Mouse (Mus musculus) embryonic facial prominence, embryonic 14.5 days (tissue): ENCODE results near the gene Galr3. TPM values are rescaled to one million over a fixed set of nuclear protein-coding genes. Genes with fewer than 3 reads are reported as not detected.

Experiments used
- ATAC-seq: fragments of 200-750 bp; cut with Nextera tagmentation; 2 replicates; pipeline ENCODE4 v1.8.0; 2017; ENCODE audit warnings: low read depth, moderate number of reproducible peaks, moderate TSS enrichment
- DNase-seq: peaks from one replicate; pipeline ENCODE4 v3.0.0-alpha.2; 2015; ENCODE audit warnings: low spot score
- H3K27ac ChIP-seq: fragments of 300-500 bp; sonication (generic); replicated peaks from 2 replicates; pipeline ENCODE4 v1.5.1; 2014; ENCODE audit warnings: low read depth, mild to moderate bottlenecking, low read length, moderate library complexity
- H3K27me3 ChIP-seq: fragments of 300-500 bp; sonication (generic); replicated peaks from 2 replicates; pipeline ENCODE4 v1.6.1; 2014; ENCODE audit warnings: low read length; ENCODE audit not compliant: control insufficient read depth, insufficient read depth
- H3K36me3 ChIP-seq: fragments of 300-500 bp; sonication (generic); 2 replicates; pipeline ENCODE4 v1.6.1; 2014; ENCODE audit warnings: low read length, mixed read lengths; ENCODE audit not compliant: control insufficient read depth, insufficient read depth
- H3K4me1 ChIP-seq: fragments of 300-500 bp; sonication (generic); 2 replicates; pipeline ENCODE4 v1.6.1; 2014; ENCODE audit warnings: antibody characterized with exemption, low read length; ENCODE audit not compliant: control insufficient read depth, insufficient read depth
- H3K4me2 ChIP-seq: fragments of 300-500 bp; sonication (generic); 2 replicates; pipeline ENCODE4 v1.6.1; 2014; ENCODE audit warnings: low read depth, mild to moderate bottlenecking, low read length, moderate library complexity, mixed read lengths
- H3K4me3 ChIP-seq: fragments of 300-500 bp; sonication (generic); 2 replicates; pipeline ENCODE4 v1.5.1; 2014; ENCODE audit warnings: low read depth, mild to moderate bottlenecking, low read length
- H3K9ac ChIP-seq: fragments of 300-500 bp; sonication (generic); 2 replicates; pipeline ENCODE4 v1.6.1; 2014; ENCODE audit warnings: low read depth, mild to moderate bottlenecking, low read length, moderate library complexity, mixed read lengths
- H3K9me3 ChIP-seq: fragments of 300-500 bp; sonication (generic); 2 replicates; pipeline ENCODE4 v1.6.1; 2016; ENCODE audit warnings: low read length; ENCODE audit not compliant: control insufficient read depth
- WGBS: fragments of 180-500 bp; shearing (Covaris S2); extraction: QIAGEN DNeasy Blood & Tissue Kit; methylation state at CpG from one replicate; pipeline ENCODE4 v1.1.7; 2014; 5-methylcytosine and 5-hydroxymethylcytosine counted together
- polyA plus RNA-seq: library from polyadenylated mRNA; unstranded; fragments of >200 nt; fragmentation: Nextera tagmentation; extraction: Ambion mirVana; gene quantifications from 2 replicates; pipeline ENCODE4 v1.2.1, GENCODE M21; 2014

The Galr3 gene
- polyA plus RNA-seq, 1 experiment from 2014 or later: not detected

DNA sequence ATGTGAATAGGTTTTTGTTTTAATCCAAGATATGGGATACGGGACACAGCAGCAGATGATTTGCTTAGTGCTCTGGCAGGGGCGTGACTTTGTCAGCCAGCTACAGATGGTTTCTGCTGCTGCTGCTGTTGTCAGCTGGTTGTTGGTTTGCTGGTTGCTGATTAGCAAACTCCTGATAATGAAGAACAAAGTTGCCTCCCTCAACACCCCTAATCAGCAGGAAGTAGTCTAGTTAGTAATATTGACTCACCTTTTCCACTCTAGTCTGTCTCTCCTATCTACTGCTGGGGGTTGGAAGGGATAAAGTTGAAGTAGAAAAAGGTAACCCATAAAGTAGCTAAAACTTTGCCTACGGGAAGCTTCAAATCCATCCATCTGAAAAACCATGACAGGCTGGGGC, 25.9 kb downstream of the Galr3 start:
- 0 out of 2 replicates have a peak, but pooled peaks cover 3% of the 10 kb centered on the region for H3K4me1 ChIP-seq
- H3K27me3 ChIP-seq: no peaks in the 10 kb centered on the region
- no peak overlapping the region for H3K4me2 ChIP-seq
- no peaks in the 10 kb centered on the region for H3K36me3 ChIP-seq
- no peak overlapping the region for H3K9ac ChIP-seq
- 68% methylated on average over 3 of the region's 3 CpGs for WGBS
- ATAC-seq (no peak), DNase-seq (no peak)
- no peaks in the 10 kb centered on the region for H3K9me3 ChIP-seq
- H3K4me3 ChIP-seq: no peak overlapping the region
- no peak overlapping the region for H3K27ac ChIP-seq

DNA sequence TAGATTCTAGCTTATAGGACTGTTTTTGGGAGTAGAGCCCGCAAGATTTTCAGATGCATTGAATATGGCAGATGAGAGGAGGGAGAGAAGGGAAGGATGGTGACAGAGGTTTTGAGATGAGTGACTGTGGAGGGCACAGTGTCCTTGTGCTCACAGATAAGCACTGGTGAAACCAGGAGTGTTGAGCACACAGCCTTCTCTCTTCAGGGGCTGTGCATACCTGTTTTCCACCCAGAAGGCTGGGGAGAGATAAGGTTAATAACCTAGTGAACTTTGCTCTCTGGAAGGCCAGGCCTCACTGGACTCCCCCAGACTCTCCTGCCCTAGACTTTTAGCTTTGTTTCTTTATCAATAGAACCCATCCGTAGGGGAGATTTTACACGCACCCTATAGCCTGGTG, 26.7 kb downstream of the Galr3 start:
- no peak overlapping the region for H3K9ac ChIP-seq
- H3K27ac ChIP-seq: no peak overlapping the region
- H3K4me1 ChIP-seq: 0 out of 2 replicates have a peak, but pooled peaks cover 1% of the 10 kb centered on the region
- H3K36me3 ChIP-seq: no peaks in the 10 kb centered on the region
- H3K4me2 ChIP-seq: no peak overlapping the region
- H3K27me3 ChIP-seq: no peaks in the 10 kb centered on the region
- H3K4me3 ChIP-seq: no peak overlapping the region
- H3K9me3 ChIP-seq: no peaks in the 10 kb centered on the region
- WGBS: 73% methylated on average over 3 of the region's 3 CpGs
- ATAC-seq: no peak
- DNase-seq: no peak

DNA sequence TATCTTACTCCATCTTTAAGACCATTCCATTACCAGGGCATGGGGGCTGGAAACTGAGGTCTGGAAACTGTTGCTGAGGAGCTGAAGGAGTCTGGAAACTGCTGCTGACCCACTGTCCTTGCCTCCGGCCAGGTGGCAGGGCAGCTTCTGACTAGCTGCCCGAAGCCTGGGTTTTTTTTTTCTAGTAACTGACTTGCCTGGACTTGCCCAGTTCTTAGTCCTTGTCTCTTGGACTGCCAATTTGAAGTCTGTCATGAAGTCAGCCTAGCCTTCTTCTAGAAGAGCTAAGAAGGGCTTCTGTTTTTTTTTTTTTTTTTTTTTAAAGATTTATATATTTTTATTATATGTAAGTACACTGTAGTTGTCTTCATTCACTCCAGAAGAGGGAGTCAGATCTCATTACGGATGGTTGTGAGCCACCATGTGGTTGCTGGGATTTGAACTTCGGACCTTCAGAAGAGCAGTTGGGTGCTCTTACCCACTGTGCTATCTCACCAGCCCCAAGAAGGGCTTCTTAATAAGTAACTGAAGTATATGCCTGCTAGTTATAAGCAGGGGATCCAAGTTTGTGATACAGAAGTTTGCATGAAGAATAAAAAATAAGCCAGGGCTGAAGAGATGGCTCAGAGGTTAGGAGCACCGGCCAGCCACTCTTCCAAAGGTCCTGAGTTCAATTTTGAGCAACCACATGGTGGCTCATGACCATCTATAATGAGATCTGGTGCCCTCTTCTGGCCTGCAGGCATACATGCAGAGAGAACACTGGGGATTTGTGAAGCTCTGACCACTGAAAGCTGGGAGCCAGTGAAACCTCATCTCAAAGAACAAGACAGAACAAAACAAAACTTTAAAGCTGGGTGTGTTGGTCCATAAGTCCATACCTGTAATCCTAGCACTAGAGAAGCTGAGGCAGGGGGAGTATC, 29.7 kb downstream of the Galr3 start:
- H3K4me3 ChIP-seq: no peak overlapping the region
- WGBS: 65% methylated on average over 5 of the region's 5 CpGs
- H3K4me1 ChIP-seq: peaks cover 10% of the 10 kb centered on the region
- ATAC-seq: no peak
- peak; percentile 17 for DNase-seq
- H3K27me3 ChIP-seq: no peaks in the 10 kb centered on the region
- no peak overlapping the region for H3K27ac ChIP-seq
- H3K36me3 ChIP-seq: peaks cover 2% of the 10 kb centered on the region
- H3K9me3 ChIP-seq: no peaks in the 10 kb centered on the region
- H3K4me2 ChIP-seq: no peak overlapping the region
- H3K9ac ChIP-seq: no peak overlapping the region

DNA sequence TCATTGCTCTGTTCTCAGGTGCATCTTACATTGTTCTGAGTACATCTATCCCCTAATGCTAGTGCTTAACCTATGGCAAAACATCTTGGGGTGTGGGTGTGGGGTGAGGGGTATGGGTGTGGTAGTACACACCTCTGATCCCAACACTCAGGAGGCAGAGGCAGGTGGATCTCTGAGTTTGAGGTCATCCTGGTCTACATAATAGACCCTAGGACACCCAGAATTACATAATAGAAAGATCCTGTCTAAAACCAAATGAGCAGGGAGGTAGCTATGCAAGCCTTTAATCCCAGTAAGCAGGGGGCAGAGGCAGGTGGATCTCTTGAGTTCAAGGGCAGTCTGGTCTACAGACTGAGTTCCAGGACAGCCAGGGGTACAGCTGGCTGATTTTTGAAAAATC, 32.1 kb downstream of the Galr3 start:
- peaks cover 10% of the 10 kb centered on the region for H3K4me1 ChIP-seq
- H3K4me3 ChIP-seq: no peak overlapping the region
- H3K4me2 ChIP-seq: no peak overlapping the region
- no peak for ATAC-seq
- H3K27me3 ChIP-seq: no peaks in the 10 kb centered on the region
- H3K36me3 ChIP-seq: peaks cover 26% of the 10 kb centered on the region
- H3K9me3 ChIP-seq: no peaks in the 10 kb centered on the region
- no peak for DNase-seq
- H3K27ac ChIP-seq: no peak overlapping the region
- H3K9ac ChIP-seq: no peak overlapping the region

DNA sequence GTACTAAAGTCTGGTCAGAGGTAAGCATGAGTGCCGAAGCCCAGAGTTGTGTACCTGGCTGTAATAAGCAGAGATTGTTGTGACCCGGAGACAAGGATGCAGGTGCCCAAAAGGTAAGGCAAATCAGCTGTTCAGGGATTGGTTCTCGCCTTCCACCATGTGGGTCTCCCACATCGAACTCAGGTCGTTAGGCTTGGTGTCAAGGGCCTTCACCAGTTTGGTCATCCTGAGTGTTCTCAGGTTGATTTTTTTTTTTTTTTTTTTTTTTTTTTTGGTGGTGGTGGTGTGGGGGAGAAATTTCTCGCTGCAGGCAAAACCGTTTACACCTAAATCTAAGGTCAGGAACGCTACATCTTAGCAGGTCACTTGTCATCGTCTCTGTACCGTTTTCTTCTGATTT, 32.8 kb downstream of the Galr3 start:
- DNase-seq: no peak
- Histone ChIP-seq H3K4me2 (peak overlapping the region; percentile 70), H3K9me3 (no peaks in the 10 kb centered on the region), H3K4me1 (peaks cover 10% of the 10 kb centered on the region), H3K4me3 (peak overlapping the region; percentile 76), H3K36me3 (peaks cover 33% of the 10 kb centered on the region), H3K9ac (peak overlapping the region; percentile 82), H3K27ac (peak overlapping the region; percentile 78), H3K27me3 (no peaks in the 10 kb centered on the region)
- WGBS: 37% methylated on average over 10 of the region's 10 CpGs
- ATAC-seq: no peak

DNA sequence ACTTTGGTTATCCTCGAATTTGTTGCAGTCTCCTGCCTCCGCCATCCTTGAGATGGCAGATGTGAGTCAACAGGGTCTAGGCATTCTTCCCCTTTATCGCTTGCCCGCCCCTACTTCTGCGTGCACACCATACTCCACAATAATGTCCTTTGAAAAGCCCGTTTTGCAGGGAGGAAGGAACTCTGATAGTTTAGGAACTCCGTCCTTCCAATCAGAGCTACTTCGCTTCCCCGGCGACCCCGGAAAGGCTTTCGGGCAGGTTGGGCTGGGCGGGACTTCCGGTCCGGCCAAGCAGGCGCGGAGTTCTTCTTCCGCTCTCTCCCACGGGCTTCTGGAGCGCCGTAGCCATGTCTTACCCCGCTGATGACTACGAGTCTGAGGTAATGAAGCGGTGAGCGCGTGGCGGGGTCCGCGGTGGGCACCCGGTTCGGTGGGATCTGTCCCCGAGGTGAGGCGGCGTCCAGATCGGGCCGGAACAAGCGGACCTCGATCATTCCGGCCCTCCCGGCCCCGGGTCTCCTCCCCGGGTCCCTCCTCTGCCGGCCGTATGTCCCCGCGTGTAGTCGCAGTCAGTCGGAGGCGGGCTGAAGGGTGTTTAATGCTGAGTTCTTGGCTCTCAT, 33.3 kb downstream of the Galr3 start, which contains the start of gene Eif3l:
TSS of gene Eif3l (plus strand) at position 267 of the 620 bp plus-strand sequence.
- DNase-seq (peak; percentile 94), ATAC-seq (peak; percentile 92)
- peak within 1 kb of the TSS; percentile 82 for H3K9ac ChIP-seq
- H3K4me1 ChIP-seq: peaks cover 10% of the 10 kb centered on the region
- H3K27ac ChIP-seq: peak within 1 kb of the TSS; percentile 78
- H3K27me3 ChIP-seq: no peaks in the 10 kb centered on the region
- H3K4me3 ChIP-seq: peak within 1 kb of the TSS; percentile 76
- H3K9me3 ChIP-seq: no peaks in the 10 kb centered on the region
- WGBS: 1% methylated on average over 26 of the region's 49 CpGs
- peak within 1 kb of the TSS; percentile 70 for H3K4me2 ChIP-seq
- peaks cover 39% of the 10 kb centered on the region for H3K36me3 ChIP-seq

DNA sequence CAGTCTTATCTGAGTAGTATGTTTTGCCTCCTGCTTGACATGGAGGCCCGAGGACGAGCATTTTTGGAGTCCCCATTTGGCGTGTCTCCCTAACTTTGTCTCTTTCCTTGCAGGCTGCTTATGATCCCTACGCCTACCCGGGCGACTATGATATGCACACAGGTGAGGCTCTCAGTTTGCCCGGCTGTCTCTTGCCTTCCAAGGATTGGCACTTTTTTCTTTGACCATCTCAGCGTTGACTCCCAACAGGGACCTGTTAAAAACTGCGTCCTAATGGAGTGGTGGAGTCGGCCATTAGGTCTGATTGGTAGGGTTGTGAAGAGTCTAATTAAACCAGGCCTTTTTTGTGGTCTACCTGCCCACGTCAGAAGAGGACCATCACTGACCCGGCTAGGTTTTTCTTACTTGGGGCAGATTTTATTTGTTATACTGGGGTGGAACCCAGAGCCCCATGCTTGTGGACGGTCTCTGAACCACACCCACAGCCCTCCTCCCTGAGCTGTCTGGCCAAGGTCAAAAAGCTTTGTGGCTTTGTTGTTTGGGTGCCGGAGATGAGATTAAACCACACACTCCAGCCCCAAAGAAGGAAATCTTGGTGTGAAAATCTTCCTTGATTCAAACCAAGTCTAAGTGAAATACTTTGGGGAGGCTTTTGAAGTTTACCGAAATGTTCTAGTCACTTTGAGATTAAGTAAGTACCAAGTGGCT, 34.1 kb downstream of the Galr3 start:
- no peaks in the 10 kb centered on the region for H3K27me3 ChIP-seq
- 36% methylated on average over 15 of the region's 15 CpGs for WGBS
- DNase-seq: no peak
- H3K27ac ChIP-seq: 0 out of 2 replicates have a peak overlapping the region, but pooled peaks have one; percentile 18
- H3K9ac ChIP-seq: peak overlapping the region; percentile 82
- H3K4me1 ChIP-seq: peaks cover 10% of the 10 kb centered on the region
- H3K4me3 ChIP-seq: peak overlapping the region; percentile 76
- ATAC-seq: no peak
- peak overlapping the region; percentile 70 for H3K4me2 ChIP-seq
- no peaks in the 10 kb centered on the region for H3K9me3 ChIP-seq
- peaks cover 44% of the 10 kb centered on the region for H3K36me3 ChIP-seq

DNA sequence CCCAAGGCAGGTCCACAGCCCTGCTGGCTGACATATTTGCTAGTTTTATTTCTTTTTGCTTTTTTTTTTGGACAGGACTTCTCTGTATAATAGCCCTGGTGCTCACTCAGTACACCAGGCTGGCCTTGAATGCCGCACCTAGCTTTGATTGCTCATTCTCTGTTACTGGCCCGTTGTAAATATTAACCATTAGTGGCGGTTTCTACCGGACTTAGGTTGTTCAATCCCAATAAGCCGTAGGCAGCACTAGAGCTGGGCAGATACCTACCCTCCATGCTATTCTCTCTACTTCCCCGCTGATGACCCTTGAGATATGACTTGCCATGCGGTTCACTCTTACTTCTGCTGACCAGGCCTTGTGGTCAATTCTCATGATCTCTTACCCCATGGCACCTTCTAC, 37.9 kb downstream of the Galr3 start:
- no peaks in the 10 kb centered on the region for H3K27me3 ChIP-seq
- no peak for DNase-seq
- H3K4me2 ChIP-seq: no peak overlapping the region
- no peak overlapping the region for H3K4me3 ChIP-seq
- no peak for ATAC-seq
- no peak overlapping the region for H3K27ac ChIP-seq
- H3K36me3 ChIP-seq: peaks cover 82% of the 10 kb centered on the region
- H3K4me1 ChIP-seq: peaks cover 6% of the 10 kb centered on the region
- H3K9me3 ChIP-seq: no peaks in the 10 kb centered on the region
- H3K9ac ChIP-seq: no peak overlapping the region
- WGBS: 97% methylated on average over 7 of the region's 7 CpGs
